Mouse (Mus musculus): ENCODE data around the gene Kcnj1.

Gene Kcnj1

DNA sequence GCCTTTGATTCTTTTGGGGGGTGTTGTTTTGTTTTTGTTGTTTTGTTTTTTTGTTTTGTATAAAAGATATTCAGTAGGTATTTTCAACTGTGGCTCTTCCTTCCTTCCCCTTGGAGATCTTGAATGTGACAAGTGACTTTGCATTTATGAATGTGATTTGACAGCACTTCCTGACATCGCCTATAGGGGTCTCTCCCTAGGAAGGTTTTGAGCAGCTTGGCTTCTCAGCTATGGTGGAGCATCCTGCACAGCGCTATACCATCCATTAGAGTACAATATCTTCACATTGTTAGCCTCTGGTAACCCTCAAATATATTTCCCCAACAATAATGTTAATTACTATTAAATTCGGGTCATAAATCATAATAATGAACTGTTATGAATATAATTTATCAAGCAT is 73.5 kb downstream of the Kcnj1 start:
- DNase-seq (ENCODE audit: extremely low spot score, low read depth, low spot score) = peak; percentile 6

DNA sequence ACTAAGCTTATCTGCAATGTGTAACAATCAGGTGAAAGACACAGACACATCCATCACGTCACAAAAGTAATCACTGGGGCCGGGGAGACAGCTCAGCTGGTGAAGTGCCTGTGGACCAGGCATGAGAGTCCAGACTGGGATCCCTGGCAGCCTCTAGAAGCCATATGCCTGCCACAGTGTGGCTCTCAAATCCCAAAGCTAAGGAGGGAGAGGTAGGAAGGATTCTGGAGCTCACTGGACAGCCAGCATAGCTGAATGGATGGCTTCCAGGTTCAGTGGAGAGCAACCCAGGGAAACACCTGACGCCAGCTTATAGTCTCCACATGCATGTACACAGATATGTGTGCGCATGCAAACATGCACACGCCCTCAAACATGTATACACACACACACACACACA is 76.5 kb downstream of the Kcnj1 start:
- DNase-seq (ENCODE audit: extremely low spot score, low read depth, low spot score) = no peak
